Mouse (Mus musculus) hindbrain, embryonic 13.5 days (tissue): ENCODE data around the gene Ddah2. TPM values are rescaled to one million over a fixed set of nuclear protein-coding genes. Genes with fewer than 3 reads are reported as not detected.

ENCODE experiments used
- ATAC-seq: fragments of 200-750 bp; cut with Nextera tagmentation; 2 replicates; pipeline ENCODE4 v1.8.0; 2017; ENCODE audit warnings: moderate TSS enrichment; ENCODE audit not compliant: low FRiP score
- H3K27ac ChIP-seq: fragments of 300-500 bp; sonication (generic); 2 replicates; pipeline ENCODE4 v1.5.1; 2015; ENCODE audit warnings: inconsistent platforms, mild to moderate bottlenecking, moderate library complexity
- H3K27me3 ChIP-seq: fragments of 300-500 bp; sonication (generic); 2 replicates; pipeline ENCODE4 v1.6.1; 2015; ENCODE audit warnings: mild to moderate bottlenecking, inconsistent platforms
- H3K36me3 ChIP-seq: fragments of 300-500 bp; sonication (generic); 2 replicates; pipeline ENCODE4 v1.6.1; 2015; ENCODE audit warnings: mild to moderate bottlenecking, inconsistent platforms
- H3K4me1 ChIP-seq: fragments of 300-500 bp; sonication (generic); replicated peaks from 2 replicates; pipeline ENCODE4 v1.6.1; 2015; ENCODE audit warnings: inconsistent platforms
- H3K4me2 ChIP-seq: fragments of 300-500 bp; sonication (generic); 2 replicates; pipeline ENCODE4 v1.6.1; 2015; ENCODE audit warnings: inconsistent platforms, mild to moderate bottlenecking, moderate library complexity
- H3K4me3 ChIP-seq: fragments of 300-500 bp; sonication (generic); 2 replicates; pipeline ENCODE4 v1.5.1; 2015; ENCODE audit warnings: mild to moderate bottlenecking, inconsistent platforms
- H3K9ac ChIP-seq: fragments of 300-500 bp; sonication (generic); 2 replicates; pipeline ENCODE4 v1.6.1; 2015; ENCODE audit warnings: mild to moderate bottlenecking, inconsistent platforms
- H3K9me3 ChIP-seq: fragments of 300-500 bp; sonication (generic); 2 replicates; pipeline ENCODE4 v1.6.1; 2016; ENCODE audit warnings: inconsistent platforms
- WGBS: fragments of 180-500 bp; shearing (Covaris S2); methylation state at CpG from one replicate; pipeline ENCODE4 v1.1.7; 2015; 5-methylcytosine and 5-hydroxymethylcytosine counted together
- polyA plus RNA-seq: library from polyadenylated mRNA; unstranded; fragments of >200 nt; fragmentation: Nextera tagmentation; extraction: Ambion mirVana; gene quantifications from 2 replicates; pipeline ENCODE4 v1.2.1, GENCODE M21; 2015

Ddah2 gene
- polyA plus RNA-seq, 1 experiment from 2014 or later: 426 TPM

DNA sequence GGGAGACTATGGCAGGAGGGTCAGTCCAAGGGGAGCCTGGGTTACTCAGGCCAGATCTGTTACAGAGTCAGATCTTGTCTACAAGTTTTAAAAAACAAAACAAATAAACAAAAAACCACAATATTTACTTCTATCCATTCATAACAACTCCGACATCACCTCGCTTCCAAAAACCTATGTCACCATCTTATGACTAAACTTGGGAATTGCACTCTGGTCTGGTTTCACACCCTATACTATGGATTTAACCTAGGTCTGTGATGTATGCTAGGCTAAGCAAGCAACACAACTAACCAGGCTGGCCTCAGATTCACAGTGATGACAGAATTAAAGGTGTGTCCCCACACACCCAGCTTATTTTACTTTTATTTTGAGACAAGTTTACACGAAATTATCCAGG is 47.7 kb downstream of the Ddah2 start:
- Histone ChIP-seq H3K4me2 (no peak overlapping the region), H3K27ac (no peak overlapping the region), H3K9ac (0 out of 2 replicates have a peak overlapping the region, but pooled peaks have one; percentile 65), H3K9me3 (no peaks in the 10 kb centered on the region), H3K4me3 (no peak overlapping the region), H3K36me3 (peaks cover 28% of the 10 kb centered on the region), H3K4me1 (peaks cover 7% of the 10 kb centered on the region), H3K27me3 (no peaks in the 10 kb centered on the region)
- ATAC-seq: no peak
- 72% methylated on average over 3 of the region's 3 CpGs for WGBS

DNA sequence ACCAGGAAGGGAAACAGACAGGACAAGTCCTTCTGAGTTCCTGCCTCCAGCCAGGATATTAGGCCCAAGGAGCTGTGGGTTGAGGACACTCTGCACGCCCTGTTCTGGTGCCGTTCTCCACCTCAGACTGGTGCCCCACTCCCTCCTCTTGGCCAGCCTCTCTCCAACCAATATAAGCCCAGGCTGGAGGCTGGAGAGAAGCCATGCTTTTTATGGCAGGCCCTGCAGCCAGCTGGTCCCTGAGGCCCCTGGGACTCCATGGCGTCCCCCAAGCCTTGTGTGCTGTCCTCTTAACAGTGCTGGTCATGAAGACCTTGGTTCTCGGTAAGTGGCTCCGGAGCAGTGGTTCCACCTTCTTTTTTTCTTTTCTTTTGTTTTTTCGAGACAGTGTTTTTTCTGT is 49.3 kb downstream of the Ddah2 start, which contains the start of gene Ly6g5c:
TSS of gene Ly6g5c (plus strand) at position 183 of the 400 bp plus-strand sequence.
- no peak within 1 kb of the TSS for H3K4me2 ChIP-seq
- no peak within 1 kb of the TSS for H3K9ac ChIP-seq
- H3K27me3 ChIP-seq: no peaks in the 10 kb centered on the region
- no peak within 1 kb of the TSS for H3K27ac ChIP-seq
- H3K36me3 ChIP-seq: peaks cover 12% of the 10 kb centered on the region
- peaks cover 7% of the 10 kb centered on the region for H3K4me1 ChIP-seq
- 89% methylated on average over 6 of the region's 6 CpGs for WGBS
- H3K4me3 ChIP-seq: no peak within 1 kb of the TSS
- no peak for ATAC-seq
- H3K9me3 ChIP-seq: no peaks in the 10 kb centered on the region

Other genes with a start within 250 kb of the Ddah2 start
- gene Stk19, start 222.1 kb upstream of the Ddah2 start, polyA plus RNA-seq: 36.5 and 40.5 TPM in 2 replicates
- gene Dxo, start 222.0 kb upstream of the Ddah2 start, polyA plus RNA-seq: 68.9 and 69.6 TPM in 2 replicates
- 54.1 and 60.4 TPM in 2 replicates for gene Skiv2l, start 208.8 kb upstream of the Ddah2 start, polyA plus RNA-seq
- 82.7 and 88.9 TPM in 2 replicates for gene Nelfe, start 208.6 kb upstream of the Ddah2 start, polyA plus RNA-seq
- 1.9 TPM in 2 replicates for gene Cfb, start 196.5 kb upstream of the Ddah2 start, polyA plus RNA-seq
- 13.5 and 13.9 TPM in 2 replicates for gene Zbtb12, start 179.6 kb upstream of the Ddah2 start, polyA plus RNA-seq
- 0.10 TPM in 1 of 2 replicates, not detected in the other for gene Gm20547, start 177.0 kb upstream of the Ddah2 start, polyA plus RNA-seq
- gene C2, start 160.8 kb upstream of the Ddah2 start, polyA plus RNA-seq: 1.4 and 2.3 TPM in 2 replicates
- 90.1 and 98.0 TPM in 2 replicates for gene Ehmt2, start 160.6 kb upstream of the Ddah2 start, polyA plus RNA-seq
- gene Slc44a4, start 144.6 kb upstream of the Ddah2 start, polyA plus RNA-seq: 0.17 TPM in 1 of 2 replicates, not detected in the other
- gene Neu1, start 127.8 kb upstream of the Ddah2 start, polyA plus RNA-seq: 30.6 and 31.5 TPM in 2 replicates
- gene Hspa1b, start 99.8 kb upstream of the Ddah2 start, polyA plus RNA-seq: 0.26 and 0.32 TPM in 2 replicates
- gene Gm20481, start 89.1 kb upstream of the Ddah2 start, polyA plus RNA-seq: not detected in 2 replicates
- 4.0 and 4.6 TPM in 2 replicates for gene Hspa1a, start 86.9 kb upstream of the Ddah2 start, polyA plus RNA-seq
- 0.85 and 1.1 TPM in 2 replicates for gene Hspa1l, start 86.3 kb upstream of the Ddah2 start, polyA plus RNA-seq
- 112 and 117 TPM in 2 replicates for gene Lsm2, start 77.2 kb upstream of the Ddah2 start, polyA plus RNA-seq
- 57.3 TPM in 2 replicates for gene Vars, start 58.0 kb upstream of the Ddah2 start, polyA plus RNA-seq
- gene Vwa7, start 42.5 kb upstream of the Ddah2 start, polyA plus RNA-seq: 0.16 and 0.18 TPM in 2 replicates
- 2.5 and 2.9 TPM in 2 replicates for gene Sapcd1, start 31.0 kb upstream of the Ddah2 start, polyA plus RNA-seq
- gene Msh5, start 12.3 kb upstream of the Ddah2 start, polyA plus RNA-seq: 2.7 and 3.5 TPM in 2 replicates
- 100 and 102 TPM in 2 replicates for gene Clic1, start 9.1 kb upstream of the Ddah2 start, polyA plus RNA-seq
- gene Ly6g6c, start 6.4 kb downstream of the Ddah2 start, polyA plus RNA-seq: not detected in 2 replicates
- 0.25 and 0.31 TPM in 2 replicates for gene Mpig6b, start 7.1 kb downstream of the Ddah2 start, polyA plus RNA-seq
- 0.45 TPM in 1 of 2 replicates, not detected in the other for gene Ly6g6e, start 17.9 kb downstream of the Ddah2 start, polyA plus RNA-seq
- gene Ly6g6d, start 19.0 kb downstream of the Ddah2 start, polyA plus RNA-seq: 0.61 and 1.1 TPM in 2 replicates
- gene Ly6g6f, start 26.6 kb downstream of the Ddah2 start, polyA plus RNA-seq: 0.19 and 0.28 TPM in 2 replicates
- gene Abhd16a, start 30.2 kb downstream of the Ddah2 start, polyA plus RNA-seq: 86.9 and 93.8 TPM in 2 replicates
- gene Ly6g5c, start 49.2 kb downstream of the Ddah2 start, polyA plus RNA-seq: 0.36 TPM in 1 of 2 replicates, not detected in the other
- 1.1 and 1.9 TPM in 2 replicates for gene Ly6g5b, start 56.4 kb downstream of the Ddah2 start, polyA plus RNA-seq
- gene Gpank1, start 62.4 kb downstream of the Ddah2 start, polyA plus RNA-seq: 21.6 and 24.4 TPM in 2 replicates
- 317 and 322 TPM in 2 replicates for gene Csnk2b, start 63.0 kb downstream of the Ddah2 start, polyA plus RNA-seq
- gene D17H6S53E, start 67.3 kb downstream of the Ddah2 start, polyA plus RNA-seq: 10.2 and 11.2 TPM in 2 replicates
- 0.34 and 0.84 TPM in 2 replicates for gene Apom, start 73.0 kb downstream of the Ddah2 start, polyA plus RNA-seq
- 76.5 and 81.9 TPM in 2 replicates for gene Bag6, start 76.1 kb downstream of the Ddah2 start, polyA plus RNA-seq
- 181 and 196 TPM in 2 replicates for gene Prrc2a, start 105.9 kb downstream of the Ddah2 start, polyA plus RNA-seq
- 8.7 and 11.6 TPM in 2 replicates for gene Aif1, start 117.0 kb downstream of the Ddah2 start, polyA plus RNA-seq
- gene Lst1, start 129.4 kb downstream of the Ddah2 start, polyA plus RNA-seq: 6.8 and 8.9 TPM in 2 replicates
- gene Ltb, start 135.4 kb downstream of the Ddah2 start, polyA plus RNA-seq: 0.44 and 0.52 TPM in 2 replicates
- not detected in 2 replicates for gene Tnf, start 143.0 kb downstream of the Ddah2 start, polyA plus RNA-seq
- 0.23 and 0.27 TPM in 2 replicates for gene Lta, start 146.3 kb downstream of the Ddah2 start, polyA plus RNA-seq
- 0.57 and 0.83 TPM in 2 replicates for gene Gm16181, start 161.8 kb downstream of the Ddah2 start, polyA plus RNA-seq
- 52.4 and 54.2 TPM in 2 replicates for gene Atp6v1g2, start 174.6 kb downstream of the Ddah2 start, polyA plus RNA-seq
- 8.4 and 10.8 TPM in 2 replicates for gene Nfkbil1, start 176.8 kb downstream of the Ddah2 start, polyA plus RNA-seq
- 391 and 410 TPM in 2 replicates for gene Ddx39b, start 182.7 kb downstream of the Ddah2 start, polyA plus RNA-seq
- 73.4 and 73.6 TPM in 2 replicates for gene H2-D1, start 203.7 kb downstream of the Ddah2 start, polyA plus RNA-seq